Mouse (Mus musculus) layer of hippocampus, adult 8-10 months (tissue): ENCODE data around the gene Rrp1. TPM values are rescaled to one million over a fixed set of nuclear protein-coding genes. Genes with fewer than 3 reads are reported as not detected.

Experiments
- DNase-seq, 2 experiments: peaks; one replicate each; pipeline ENCODE4 v3.0.0; 2022; ENCODE audit warnings: low spot score in 2 of 2
- microRNA-seq, 2 experiments: library from miRNA; unstranded; fragments of <30 nt; microRNA quantifications; one replicate each; pipeline ENCODE4 v1.2.0; 2022
- total RNA-seq, 4 experiments: library from RNA; stranded (reverse); gene quantifications; 2 replicates each; pipeline ENCODE4 v1.2.4; 2022

Gene Rrp1
- total RNA-seq, 4 experiments from 2014 or later, result 323 to 359 (median 334) TPM

DNA sequence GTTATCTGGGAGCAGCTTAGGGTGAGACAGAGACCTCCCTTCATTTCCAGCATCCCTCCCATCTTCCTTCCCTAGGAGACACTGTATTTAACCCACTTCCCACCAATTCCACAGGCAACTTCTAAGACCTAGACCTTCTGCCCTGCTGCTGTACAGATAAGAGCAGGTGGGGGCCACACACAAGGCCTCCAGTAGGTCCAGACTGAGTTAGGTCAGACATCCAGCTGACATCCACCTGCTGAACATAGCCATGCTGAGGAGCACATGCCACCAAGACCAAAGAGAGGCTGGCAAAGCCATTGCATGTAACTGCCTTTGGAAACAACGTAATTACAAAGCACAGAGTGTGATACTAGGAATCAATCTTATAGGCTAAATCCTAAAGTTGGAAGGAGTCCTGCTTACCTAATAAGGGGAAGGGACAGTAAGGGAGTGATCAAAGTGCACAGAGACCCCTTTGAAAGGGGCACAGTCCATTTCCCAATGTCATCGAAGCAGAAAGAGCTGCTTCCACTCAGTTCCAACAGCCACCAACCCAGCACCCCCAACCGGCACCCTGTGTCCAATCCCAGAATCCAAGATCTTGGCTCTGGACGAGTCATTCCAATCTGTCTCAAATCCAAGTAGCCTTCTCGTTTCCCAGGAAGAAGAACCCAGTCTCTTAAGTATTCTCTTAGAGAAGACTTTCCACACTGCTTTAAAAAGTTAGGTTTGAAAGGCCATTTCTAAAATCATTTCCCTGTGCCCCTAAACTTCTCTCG is 61.9 kb downstream of the Rrp1 start:
- DNase-seq, result no peak

Small RNA genes lying within 50 kb of the gene (microRNA-seq; reads per million reads assigned to microRNA genes)
- gene Mir6410 (0 reads per million in 2 experiments), gene Mir6907 (1.6 to 3.5 reads per million in 2 experiments), gene Mir6908 (0 reads per million in 2 experiments)

Other genes with a start within 250 kb of the Rrp1 start
- 100 to 1,000 TPM; 120 to 134 (median 127) TPM for gene D10Jhu81e, start 243.3 kb downstream of the Rrp1 start, total RNA-seq
- 10 to 100 TPM; 19.6 to 22.1 (median 20.3) TPM for gene Pwp2, start 227.9 kb downstream of the Rrp1 start, total RNA-seq
- gene Trappc10, start 168.4 kb downstream of the Rrp1 start, total RNA-seq, result 10 to 100 TPM; 74.1 to 95.5 (median 86.6) TPM
- 100 to 1,000 TPM; 201 to 224 (median 209) TPM for gene Agpat3, start 60.6 kb downstream of the Rrp1 start, total RNA-seq
- 10 to 100 TPM; 28.4 to 47.8 (median 36.8) TPM for gene Cstb, start 12.6 kb upstream of the Rrp1 start, total RNA-seq
- 100 to 1,000 TPM in 2 of 4 experiments, 10 to 100 TPM in 2; 94.9 to 110 (median 101) TPM for gene Pdxk, start 51.9 kb upstream of the Rrp1 start, total RNA-seq
- gene Olfr1358, start 104.4 kb upstream of the Rrp1 start, total RNA-seq, result not detected
- 10 to 100 TPM; 21.3 to 41.5 (median 31.6) TPM for gene Ilvbl, start 161.3 kb upstream of the Rrp1 start, total RNA-seq
- gene Syde1, start 178.9 kb upstream of the Rrp1 start, total RNA-seq, result 1 to 10 TPM; 6.7 to 9.4 (median 8.4) TPM
- gene Olfr1357, start 205.0 kb upstream of the Rrp1 start, total RNA-seq, result not detected